Mouse (Mus musculus): ENCODE data around the gene Ankrd34a. TPM values are rescaled to one million over a fixed set of nuclear protein-coding genes. Genes with fewer than 3 reads are reported as not detected.

Gene Ankrd34a
- polyA plus RNA-seq, 1 experiment: 5.1 TPM

DNA sequence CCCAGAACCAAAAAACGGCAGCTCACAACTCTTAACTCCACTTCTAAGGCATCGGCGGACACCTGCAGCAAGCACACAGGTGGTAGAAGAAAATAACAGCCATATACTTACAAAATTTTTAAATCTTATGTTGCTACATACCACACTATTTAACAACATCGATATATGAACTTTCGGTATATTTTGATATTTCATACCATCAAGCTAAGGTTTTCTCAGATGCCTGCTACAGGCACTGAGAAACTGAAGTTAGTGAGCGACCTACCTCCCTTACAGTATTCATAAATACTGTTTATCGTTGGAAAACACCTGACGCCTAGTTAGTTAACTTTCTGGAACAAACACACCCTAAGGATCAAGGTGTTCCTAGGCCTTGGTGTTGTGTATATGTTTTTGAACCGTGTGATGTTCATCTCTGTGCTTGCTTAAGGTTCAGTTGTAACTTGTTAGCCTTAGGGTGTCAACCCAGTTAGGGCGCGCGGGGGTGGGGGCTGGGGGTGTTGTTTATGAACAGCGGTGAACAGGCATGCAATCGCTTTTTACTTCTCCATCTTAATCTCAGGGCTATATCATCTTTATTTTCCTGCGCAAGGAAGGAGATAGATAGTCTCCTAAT lies 40.3 kb upstream of the Ankrd34a start:
- H3K4me1 ChIP-seq (ENCODE audit: control insufficient read depth, insufficient read depth, low read length): peaks cover 9% of the 10 kb centered on the region; the same call in 1 of the 2 replicates

DNA sequence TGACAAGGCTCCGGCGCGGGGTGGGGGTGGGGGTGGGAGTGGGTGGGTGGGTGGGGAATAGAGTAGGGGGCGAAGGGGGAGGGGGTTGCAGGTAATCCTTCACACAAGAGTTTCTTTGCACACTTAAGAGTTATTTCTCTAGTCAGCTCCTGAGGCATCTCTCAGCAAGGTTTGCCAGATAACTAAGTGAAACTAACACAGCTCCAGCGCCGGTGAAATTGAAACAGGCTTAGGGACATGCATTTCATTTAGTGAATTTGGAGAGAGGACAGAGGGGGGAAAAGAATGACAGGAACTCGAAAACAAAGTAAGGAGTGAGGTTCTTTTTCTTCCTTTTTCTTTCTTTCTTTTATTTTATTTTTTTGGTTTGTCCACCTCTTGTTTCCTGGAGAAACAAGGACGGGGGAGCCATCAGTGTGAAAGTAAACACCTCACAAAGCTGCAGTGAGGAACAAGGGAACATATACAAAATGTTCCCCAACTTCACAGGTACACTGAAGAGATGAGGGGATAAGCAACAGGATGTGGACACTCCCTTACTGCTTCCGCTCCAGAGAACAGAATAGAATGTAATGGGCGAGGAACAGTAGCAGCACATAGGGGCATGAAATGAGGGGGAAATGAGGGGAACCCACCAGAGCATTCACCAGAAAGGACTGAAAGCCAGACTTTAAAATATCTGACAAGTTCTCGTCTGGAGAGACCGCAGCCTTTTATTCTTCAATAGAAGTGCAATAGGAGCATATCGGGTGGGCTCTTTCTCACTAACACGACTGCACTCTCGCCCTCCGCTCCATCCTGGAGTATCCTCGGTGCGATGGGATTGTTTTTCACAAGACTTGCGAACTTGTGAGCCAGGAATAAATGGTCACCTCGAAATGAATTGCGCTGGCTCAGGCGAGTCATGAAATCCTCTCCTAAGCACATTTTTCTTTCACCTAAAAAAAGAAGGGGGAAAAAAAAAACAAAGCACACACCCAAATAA lies 39.5 kb upstream of the Ankrd34a start:
- peak overlapping the region; percentile 45 for H3K4me3 ChIP-seq (ENCODE audit: insufficient read depth, low read length)
- peaks cover 7% of the 10 kb centered on the region; the same call in 1 of the 2 replicates for H3K4me1 ChIP-seq (ENCODE audit: control insufficient read depth, insufficient read depth, low read length)
- H3K27ac ChIP-seq (ENCODE audit: insufficient read depth, low read length): peak overlapping the region; percentile 37
- TF ChIP-seq CTCF (IDR thresholded peaks at IDR 0.05; ENCODE audit: borderline replicate concordance, insufficient read depth, low read length) (no peak), POLR2A (IDR thresholded peaks at IDR 0.05; ENCODE audit: low read depth, low read length) (peak; percentile 46)

More for the DNA sequence above, 40.3 kb upstream of the Ankrd34a start:
- Histone ChIP-seq H3K27ac (ENCODE audit: insufficient read depth, low read length) (no peak overlapping the region), H3K4me3 (ENCODE audit: insufficient read depth, low read length) (no peak overlapping the region)
- no peak for TF ChIP-seq POLR2A (IDR thresholded peaks at IDR 0.05; ENCODE audit: low read depth, low read length)
- TF ChIP-seq CTCF (IDR thresholded peaks at IDR 0.05; ENCODE audit: borderline replicate concordance, insufficient read depth, low read length): no peak

DNA sequence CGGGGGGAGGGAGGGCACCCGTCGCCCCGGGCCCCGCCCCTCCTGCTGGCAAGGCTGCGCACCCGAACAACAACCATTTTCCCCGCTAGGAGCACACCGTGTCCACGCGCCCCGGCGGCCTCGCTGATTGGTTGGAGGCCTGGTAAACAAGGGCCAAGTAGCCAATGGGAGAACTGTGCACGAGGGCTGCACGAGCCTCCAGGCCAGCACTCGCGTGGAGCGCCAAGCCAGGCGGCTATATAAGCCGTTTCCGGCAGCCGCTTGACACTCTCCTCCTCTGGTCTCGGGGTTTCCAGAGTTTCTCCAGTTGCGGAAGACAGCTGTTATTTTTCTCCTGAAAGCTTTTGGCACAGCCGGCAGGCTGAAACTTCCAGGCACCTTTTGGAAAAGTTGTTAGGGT lies 38.7 kb upstream of the Ankrd34a start, which contains the start of gene Txnip:
Gene Txnip (plus strand): TSS at position 264 of the 400 bp plus-strand sequence.
- peak within 1 kb of the TSS; percentile 82 for H3K4me3 ChIP-seq (ENCODE audit: insufficient read depth, low read length)
- 0 out of 2 replicates have a peak, but pooled peaks have one; percentile 2 for TF ChIP-seq CTCF (IDR thresholded peaks at IDR 0.05; ENCODE audit: borderline replicate concordance, insufficient read depth, low read length)
- TF ChIP-seq POLR2A (IDR thresholded peaks at IDR 0.05; ENCODE audit: low read depth, low read length): peak; percentile 97
- H3K27ac ChIP-seq (ENCODE audit: insufficient read depth, low read length): peak within 1 kb of the TSS; percentile 37
- peaks cover 7% of the 10 kb centered on the region; the same call in 1 of the 2 replicates for H3K4me1 ChIP-seq (ENCODE audit: control insufficient read depth, insufficient read depth, low read length)

DNA sequence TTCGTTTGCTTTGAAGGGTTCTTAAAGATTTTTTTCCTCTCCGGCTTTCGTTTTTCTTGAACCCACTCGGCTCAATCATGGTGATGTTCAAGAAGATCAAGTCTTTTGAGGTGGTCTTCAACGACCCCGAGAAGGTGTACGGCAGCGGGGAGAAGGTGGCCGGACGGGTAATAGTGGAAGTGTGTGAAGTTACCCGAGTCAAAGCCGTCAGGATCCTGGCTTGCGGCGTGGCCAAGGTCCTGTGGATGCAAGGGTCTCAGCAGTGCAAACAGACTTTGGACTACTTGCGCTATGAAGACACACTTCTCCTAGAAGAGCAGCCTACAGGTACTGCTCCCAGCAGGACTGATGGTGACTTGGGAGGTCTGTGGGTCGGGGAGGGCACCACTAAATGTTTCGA lies 38.3 kb upstream of the Ankrd34a start:
- peak overlapping the region; percentile 82 for H3K4me3 ChIP-seq (ENCODE audit: insufficient read depth, low read length)
- TF ChIP-seq CTCF (IDR thresholded peaks at IDR 0.05; ENCODE audit: borderline replicate concordance, insufficient read depth, low read length) (no peak), POLR2A (IDR thresholded peaks at IDR 0.05; ENCODE audit: low read depth, low read length) (no peak; the same call in 1 of the 2 replicates)
- H3K27ac ChIP-seq (ENCODE audit: insufficient read depth, low read length): peak overlapping the region; percentile 16
- peaks cover 7% of the 10 kb centered on the region; the same call in 1 of the 2 replicates for H3K4me1 ChIP-seq (ENCODE audit: control insufficient read depth, insufficient read depth, low read length)

DNA sequence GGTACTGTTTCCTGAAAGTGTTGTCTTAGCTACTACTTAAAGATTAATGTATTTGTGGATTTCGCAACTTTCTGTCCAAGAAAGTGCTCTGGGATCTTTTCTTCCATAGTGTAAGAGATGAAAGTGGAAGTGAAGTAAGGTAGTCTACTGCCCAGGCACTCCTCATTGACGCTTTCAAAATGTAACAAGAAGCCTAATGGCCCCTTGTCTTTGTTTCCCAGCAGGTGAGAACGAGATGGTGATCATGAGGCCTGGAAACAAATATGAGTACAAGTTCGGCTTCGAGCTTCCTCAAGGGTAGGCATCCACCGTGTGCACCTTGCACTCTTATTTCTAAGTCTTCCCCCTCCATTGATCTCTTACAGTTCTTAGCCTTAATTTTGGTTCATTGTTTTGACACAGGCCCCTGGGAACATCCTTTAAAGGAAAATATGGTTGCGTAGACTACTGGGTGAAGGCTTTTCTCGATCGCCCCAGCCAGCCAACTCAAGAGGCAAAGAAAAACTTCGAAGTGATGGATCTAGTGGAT lies 37.7 kb upstream of the Ankrd34a start:
- Histone ChIP-seq H3K27ac (ENCODE audit: insufficient read depth, low read length) (no peak overlapping the region), H3K4me1 (ENCODE audit: control insufficient read depth, insufficient read depth, low read length) (peaks cover 7% of the 10 kb centered on the region; the same call in 1 of the 2 replicates), H3K4me3 (ENCODE audit: insufficient read depth, low read length) (peak overlapping the region; percentile 82)
- TF ChIP-seq POLR2A (IDR thresholded peaks at IDR 0.05; ENCODE audit: low read depth, low read length): 0 out of 2 replicates have a peak, but pooled peaks have one; percentile 23
- no peak for TF ChIP-seq CTCF (IDR thresholded peaks at IDR 0.05; ENCODE audit: borderline replicate concordance, insufficient read depth, low read length)

DNA sequence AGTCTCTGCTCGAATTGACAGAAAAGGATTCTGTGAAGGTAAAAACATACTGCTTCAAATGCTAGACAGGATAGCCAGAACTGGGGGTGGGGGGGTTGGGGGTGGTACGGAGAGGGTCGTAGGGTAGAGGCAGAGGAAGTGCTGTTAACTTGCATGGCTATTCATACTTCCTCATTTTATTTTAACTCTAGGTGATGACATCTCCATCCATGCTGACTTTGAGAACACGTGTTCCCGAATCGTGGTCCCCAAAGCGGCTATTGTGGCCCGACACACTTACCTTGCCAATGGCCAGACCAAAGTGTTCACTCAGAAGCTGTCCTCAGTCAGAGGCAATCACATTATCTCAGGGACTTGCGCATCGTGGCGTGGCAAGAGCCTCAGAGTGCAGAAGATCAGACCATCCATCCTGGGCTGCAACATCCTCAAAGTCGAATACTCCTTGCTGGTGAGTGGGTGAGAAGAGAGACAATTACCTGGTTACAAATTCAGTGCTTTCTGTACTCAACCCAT lies 37.0 kb upstream of the Ankrd34a start:
- Histone ChIP-seq H3K4me1 (ENCODE audit: control insufficient read depth, insufficient read depth, low read length) (peaks cover 12% of the 10 kb centered on the region), H3K27ac (ENCODE audit: insufficient read depth, low read length) (no peak overlapping the region), H3K4me3 (ENCODE audit: insufficient read depth, low read length) (peak overlapping the region; percentile 82)
- TF ChIP-seq POLR2A (IDR thresholded peaks at IDR 0.05; ENCODE audit: low read depth, low read length) (0 out of 2 replicates have a peak, but pooled peaks have one; percentile 11), CTCF (IDR thresholded peaks at IDR 0.05; ENCODE audit: borderline replicate concordance, insufficient read depth, low read length) (no peak)

DNA sequence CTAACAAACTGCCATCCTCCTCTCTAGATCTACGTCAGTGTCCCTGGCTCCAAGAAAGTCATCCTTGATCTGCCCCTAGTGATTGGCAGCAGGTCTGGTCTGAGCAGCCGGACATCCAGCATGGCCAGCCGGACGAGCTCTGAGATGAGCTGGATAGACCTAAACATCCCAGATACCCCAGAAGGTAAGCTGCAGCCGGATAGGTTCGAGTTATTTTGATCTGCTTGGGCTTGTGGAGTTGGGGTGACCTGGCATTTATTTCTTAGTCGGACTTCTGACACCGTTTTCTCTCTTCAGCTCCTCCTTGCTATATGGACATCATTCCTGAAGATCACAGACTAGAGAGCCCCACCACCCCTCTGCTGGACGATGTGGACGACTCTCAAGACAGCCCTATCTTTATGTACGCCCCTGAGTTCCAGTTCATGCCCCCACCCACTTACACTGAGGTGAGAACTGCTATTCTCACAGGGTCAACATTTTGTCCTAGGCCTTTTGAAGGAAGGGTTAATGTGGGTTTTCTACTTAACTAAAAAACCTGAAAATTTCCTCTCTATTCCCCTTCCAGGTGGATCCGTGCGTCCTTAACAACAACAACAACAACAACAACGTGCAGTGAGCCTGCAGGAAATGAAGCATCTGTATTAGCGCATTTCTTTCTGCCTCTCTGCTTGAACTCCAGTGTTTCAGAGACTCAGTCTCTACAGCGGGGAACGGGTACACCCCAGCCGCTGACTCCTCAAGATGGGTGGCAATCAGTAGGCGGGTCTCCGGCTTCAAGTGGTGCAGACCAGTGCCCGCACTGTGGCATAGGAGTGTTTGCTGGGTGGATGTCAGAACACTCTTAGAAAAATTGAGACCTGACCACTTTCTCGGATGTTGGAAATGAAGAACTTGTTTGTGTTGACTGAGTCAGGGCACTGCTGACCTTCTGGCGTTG lies 36.3 kb upstream of the Ankrd34a start:
- H3K4me1 ChIP-seq (ENCODE audit: control insufficient read depth, insufficient read depth, low read length): peaks cover 12% of the 10 kb centered on the region
- peak overlapping the region; percentile 82 for H3K4me3 ChIP-seq (ENCODE audit: insufficient read depth, low read length)
- no peak overlapping the region for H3K27ac ChIP-seq (ENCODE audit: insufficient read depth, low read length)
- TF ChIP-seq CTCF (IDR thresholded peaks at IDR 0.05; ENCODE audit: borderline replicate concordance, insufficient read depth, low read length) (no peak), POLR2A (IDR thresholded peaks at IDR 0.05; ENCODE audit: low read depth, low read length) (0 out of 2 replicates have a peak, but pooled peaks have one; percentile 11)

DNA sequence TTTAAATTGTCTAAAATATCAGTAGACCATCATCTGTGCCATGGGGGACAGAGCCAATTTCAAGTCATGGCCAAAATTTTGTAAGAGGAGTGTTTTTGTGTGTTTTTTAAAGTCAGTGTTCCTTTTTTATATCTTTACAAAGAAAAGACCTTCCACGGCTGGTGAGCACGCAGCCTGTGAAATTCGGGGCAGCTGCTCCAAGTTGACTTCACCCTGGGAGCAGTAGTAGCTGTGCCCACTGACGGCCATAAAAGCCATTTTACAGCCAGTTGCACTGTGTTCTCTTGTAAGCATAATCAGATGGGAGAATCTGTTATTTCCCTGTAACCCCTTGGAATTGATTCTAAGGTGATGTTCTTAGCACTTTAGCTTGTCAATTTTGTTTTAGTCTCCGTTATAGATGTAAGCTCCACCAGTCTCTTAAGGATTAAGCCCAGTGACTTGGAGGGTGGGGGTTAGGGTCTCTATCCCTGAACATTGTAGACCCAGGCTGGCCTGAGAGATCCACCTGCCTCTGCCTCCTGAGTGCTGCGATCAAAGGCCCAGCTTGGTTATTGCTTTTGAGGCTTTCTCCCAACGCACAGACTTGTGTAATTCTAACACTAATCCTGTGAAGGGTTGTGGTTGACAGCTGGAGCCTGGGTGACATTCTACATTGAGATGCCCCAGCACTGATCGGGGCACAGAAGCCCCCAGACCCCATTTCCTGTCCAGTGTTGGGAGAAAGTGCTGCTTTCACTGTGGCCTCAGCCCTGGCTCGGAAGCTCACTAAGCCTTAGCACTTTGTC lies 35.4 kb upstream of the Ankrd34a start:
- TF ChIP-seq CTCF (IDR thresholded peaks at IDR 0.05; ENCODE audit: borderline replicate concordance, insufficient read depth, low read length) (no peak), POLR2A (IDR thresholded peaks at IDR 0.05; ENCODE audit: low read depth, low read length) (no peak; the same call in 1 of the 2 replicates)
- H3K27ac ChIP-seq (ENCODE audit: insufficient read depth, low read length): no peak overlapping the region
- H3K4me3 ChIP-seq (ENCODE audit: insufficient read depth, low read length): no peak overlapping the region
- H3K4me1 ChIP-seq (ENCODE audit: control insufficient read depth, insufficient read depth, low read length): peaks cover 12% of the 10 kb centered on the region
